Mouse (Mus musculus): ENCODE measurements at regions not wholly inside any gene's neighbourhood (a gene's known extent, or its start where the extent isn't known, plus 50 kb on each side); places are given as distances from the start of the nearest gene placed in this dataset.

DNA sequence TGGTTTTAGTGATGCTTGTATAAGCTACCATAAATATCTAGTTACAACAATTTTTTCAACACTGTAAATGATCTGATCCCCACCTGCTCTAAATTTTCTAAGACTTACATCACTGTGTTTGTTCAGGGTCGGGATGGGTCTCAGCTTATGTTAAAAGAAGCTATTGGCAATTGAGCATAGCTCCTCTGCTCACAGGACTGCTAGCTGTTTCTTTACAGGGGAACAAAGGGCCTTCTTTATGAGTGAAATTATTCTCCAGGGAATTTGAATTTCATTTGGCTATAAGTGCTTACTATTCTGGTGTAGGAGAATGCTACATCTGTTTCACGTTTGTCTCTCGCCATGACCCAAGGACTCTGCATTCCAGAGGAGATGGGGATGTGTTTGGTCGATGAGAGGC, 255.6 kb upstream of the Ccdc54 start:
- no peak for TF ChIP-seq CTCF (IDR thresholded peaks at IDR 0.05; ENCODE audit: extremely low read depth, insufficient read depth, insufficient read length, insufficient replicate concordance)
- TF ChIP-seq POLR2A (IDR thresholded peaks at IDR 0.05; ENCODE audit: low read depth, low read length): no peak
